Comparison of ENCODE assay signal across 19 mouse cellular contexts in genomic region chr9:61159616-61160015, GRCm38 (mm10).
DNase-seq lines count a peak whose midpoint lies in the region; ATAC-seq lines count a peak whose summit lies in the region.
"Had no signal": no experiment of that assay in that cellular context is flagged by ENCODE, and none has a peak within 500 bp of the region (broad histone marks: within the 10 kb centered on the region; RNA-seq: fewer than 3 reads in every experiment).

No protein-coding gene starts in this region.

- no peak overlapping the region for H3K4me2 ChIP-seq in lung, embryonic 16.5 days (ENCODE audit: low read depth, low read length)
- H3K4me2 ChIP-seq in kidney, embryonic 15.5 days, result no peak overlapping the region
- H3K4me2 ChIP-seq: embryonic facial prominence, embryonic 13.5 days; neural tube, embryonic 15.5 days; stomach, embryonic 15.5 days had no signal

- H3K9ac ChIP-seq in lung, embryonic 16.5 days (ENCODE audit: low read length), result no peak overlapping the region
- no peak overlapping the region for H3K9ac ChIP-seq in kidney, embryonic 15.5 days
- H3K9ac ChIP-seq: embryonic facial prominence, embryonic 13.5 days; neural tube, embryonic 15.5 days; stomach, embryonic 15.5 days had no signal

- no peaks in the 10 kb centered on the region for H3K36me3 ChIP-seq in lung, embryonic 16.5 days (ENCODE audit: control insufficient read depth, insufficient read depth, low read length)
- no peaks in the 10 kb centered on the region for H3K36me3 ChIP-seq in kidney, embryonic 15.5 days
- H3K36me3 ChIP-seq: embryonic facial prominence, embryonic 13.5 days; G1E; neural tube, embryonic 15.5 days; stomach, embryonic 15.5 days had no signal

- H3K27me3 ChIP-seq in lung, embryonic 16.5 days (ENCODE audit: control insufficient read depth, insufficient read depth, low read depth, low read length), result peaks cover 7% of the 10 kb centered on the region; the same call in 1 of the 2 replicates
- H3K27me3 ChIP-seq in kidney, embryonic 15.5 days, result peaks cover 13% of the 10 kb centered on the region; the same call in 1 of the 2 replicates
- H3K27me3 ChIP-seq: stomach, embryonic 15.5 days had no signal

- no peak overlapping the region for H3K4me3 ChIP-seq in lung, embryonic 16.5 days (ENCODE audit: low read length)
- H3K4me3 ChIP-seq in kidney, embryonic 15.5 days (replicated peaks), result no peak overlapping the region
- H3K4me3 ChIP-seq: embryonic facial prominence, embryonic 13.5 days; neural tube, embryonic 15.5 days; stomach, embryonic 15.5 days had no signal

- 50% methylated on average over 10 of the region's 10 CpGs for whole genome bisulfite sequencing in lung, embryonic 16.5 days
- 37% methylated on average over 10 of the region's 10 CpGs for WGBS in kidney, embryonic 15.5 days

- ATAC-seq in lung, embryonic 16.5 days (ENCODE audit: low read depth), result 0 out of 2 replicates have a peak, but pooled peaks have one; percentile 8
- 0 out of 2 replicates have a peak, but pooled peaks have one; percentile 31 for ATAC-seq in kidney, embryonic 15.5 days (replicated peaks; ENCODE audit: low FRiP score)
- ATAC-seq: forebrain, embryonic 14.5 days; inflammation-experienced regulatory T-cells, adult 6 months had no signal

- peak; percentile 28 to 41 for DNase-seq in cerebellum, postnatal 10 days
- no peak for DNase-seq in cerebellum, adult 9-11 months
- no peak for DNase-seq in lung, adult 18-20 months
- DNase-seq in lung, postnatal 36 days, result peak; percentile 55
- DNase-seq in left cerebral cortex, adult 8-10 months (ENCODE audit: low spot score in 2 of 2), result no peak
- no peak for DNase-seq in right cerebral cortex, adult 2 months (ENCODE audit: low spot score in 2 of 2)
- DNase-seq: B cell, adult 2 months; cerebellum, adult 9-10 months; gastrocnemius, postnatal 10 days; right cerebral cortex, postnatal 4 days; thymus, postnatal 4 days had no signal

- no peaks in the 10 kb centered on the region for H3K9me3 ChIP-seq in lung, embryonic 16.5 days (ENCODE audit: control insufficient read depth, low read length)
- H3K9me3 ChIP-seq in kidney, embryonic 15.5 days (replicated peaks), result no peaks in the 10 kb centered on the region
- H3K9me3 ChIP-seq: embryonic facial prominence, embryonic 13.5 days; G1E; neural tube, embryonic 15.5 days; stomach, embryonic 15.5 days had no signal

- peaks cover 33% of the 10 kb centered on the region for H3K4me1 ChIP-seq in lung, embryonic 16.5 days (replicated peaks; ENCODE audit: control insufficient read depth, insufficient read depth, low read length)
- peaks cover 67% of the 10 kb centered on the region for H3K4me1 ChIP-seq in kidney, embryonic 15.5 days

- H3K27ac ChIP-seq in lung, embryonic 16.5 days (ENCODE audit: low read length), result no peak overlapping the region
- peak overlapping the region; percentile 56; the same call in 1 of the 2 replicates for H3K27ac ChIP-seq in kidney, embryonic 15.5 days
- H3K27ac ChIP-seq: embryonic facial prominence, embryonic 13.5 days; neural tube, embryonic 15.5 days had no signal

Comparison
In these comparisons a context has a peak if more than half of its experiments do, and no peak if none do; other contexts are left out.
1. DNase-seq: peak in cerebellum, postnatal 10 days (2 of 2) and lung, postnatal 36 days (single experiment); none in cerebellum, adult 9-11 months (single experiment), lung, adult 18-20 months (0 of 2), left cerebral cortex, adult 8-10 months (0 of 2) and right cerebral cortex, adult 2 months (0 of 2).